In the genomic region with DNA sequence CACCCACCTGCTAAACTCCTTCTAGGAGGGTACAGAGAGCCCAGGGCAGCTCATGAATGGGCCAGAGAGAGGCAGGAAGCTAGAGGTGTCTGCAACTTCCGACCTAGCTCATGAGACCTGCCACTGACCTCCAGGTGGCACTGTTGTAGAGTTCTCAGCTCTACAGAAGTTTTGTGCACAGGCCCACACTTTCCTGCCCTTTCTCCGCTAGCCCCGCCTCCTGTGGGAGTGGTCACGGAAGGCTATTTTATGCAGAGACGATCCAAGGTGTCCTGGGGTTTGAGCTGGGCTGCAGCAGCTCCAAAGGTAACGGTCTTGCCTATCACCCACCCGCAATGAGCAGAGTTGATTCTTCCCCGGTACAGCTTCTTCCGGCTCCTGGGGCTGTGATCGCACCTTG, we compare ENCODE assay signal across 8 mouse cellular contexts. TPM values are rescaled to one million over a fixed set of nuclear protein-coding genes. Genes with fewer than 3 reads are reported as not detected.
DNase-seq lines count a peak whose midpoint lies in the region; ATAC-seq and TF ChIP-seq lines count a peak whose summit lies in the region.

No protein-coding gene starts in this region.

- peak; percentile 23 to 29 for DNase-seq in left cerebral cortex, adult 18-20 months (ENCODE audit: low spot score in 2 of 2)
- no peak for DNase-seq in left cerebral cortex, adult 8-10 months (ENCODE audit: low spot score in 2 of 2)
- peak; percentile 73 for DNase-seq in hindbrain, embryonic 10.5 days (ENCODE audit: low spot score)
- DNase-seq in limb, embryonic 10.5 days (ENCODE audit: low spot score) = peak; percentile 78
- peak; percentile 82 for DNase-seq in mesoderm, embryonic 11.5 days (ENCODE audit: low read depth, low spot score)

- no peaks in the 10 kb centered on the region for H3K36me3 ChIP-seq in forebrain, embryonic 16.5 days (ENCODE audit: control insufficient read depth, insufficient read depth)
- H3K36me3 ChIP-seq in hindbrain, embryonic 10.5 days = no peaks in the 10 kb centered on the region
- H3K36me3 ChIP-seq in limb, embryonic 10.5 days = no peaks in the 10 kb centered on the region
- no peaks in the 10 kb centered on the region for H3K36me3 ChIP-seq in stomach, embryonic 15.5 days

- H3K9me3 ChIP-seq in forebrain, embryonic 16.5 days (ENCODE audit: control insufficient read depth, low read length) = no peaks in the 10 kb centered on the region
- no peaks in the 10 kb centered on the region for H3K9me3 ChIP-seq in hindbrain, embryonic 10.5 days
- no peaks in the 10 kb centered on the region for H3K9me3 ChIP-seq in limb, embryonic 10.5 days (replicated peaks)
- no peaks in the 10 kb centered on the region for H3K9me3 ChIP-seq in stomach, embryonic 15.5 days

- H3K9ac ChIP-seq in forebrain, embryonic 16.5 days (replicated peaks; ENCODE audit: low read depth, low read length) = no peak overlapping the region
- H3K9ac ChIP-seq in stomach, embryonic 15.5 days = no peak overlapping the region

- H3K4me2 ChIP-seq in forebrain, embryonic 16.5 days (ENCODE audit: low read length) = peak overlapping the region; percentile 20; the same call in 1 of the 2 replicates
- H3K4me2 ChIP-seq in stomach, embryonic 15.5 days = peak overlapping the region; percentile 57

- H3K4me3 ChIP-seq in bone marrow, adult 2 months (replicated peaks; ENCODE audit: control insufficient read depth, low read depth, low read length) = peak overlapping the region; percentile 80
- 0 out of 2 replicates have a peak overlapping the region, but pooled peaks have one; percentile 14 for H3K4me3 ChIP-seq in forebrain, embryonic 16.5 days (replicated peaks; ENCODE audit: low read length)
- H3K4me3 ChIP-seq in hindbrain, embryonic 10.5 days = peak overlapping the region; percentile 39
- H3K4me3 ChIP-seq in limb, embryonic 10.5 days = peak overlapping the region; percentile 44
- peak overlapping the region; percentile 37 for H3K4me3 ChIP-seq in stomach, embryonic 15.5 days (replicated peaks)

- H3K27me3 ChIP-seq in forebrain, embryonic 16.5 days (replicated peaks; ENCODE audit: control insufficient read depth, insufficient read depth, low read length) = no peaks in the 10 kb centered on the region
- peaks cover 8% of the 10 kb centered on the region; the same call in 1 of the 2 replicates for H3K27me3 ChIP-seq in hindbrain, embryonic 10.5 days (ENCODE audit: insufficient read depth, poor library complexity, severe bottlenecking)
- peaks cover 20% of the 10 kb centered on the region; the same call in 1 of the 2 replicates for H3K27me3 ChIP-seq in limb, embryonic 10.5 days (ENCODE audit: low read depth, poor library complexity, severe bottlenecking)
- no peaks in the 10 kb centered on the region for H3K27me3 ChIP-seq in stomach, embryonic 15.5 days (replicated peaks)

- 3% methylated on average over 10 of the region's 10 CpGs for WGBS in bone marrow, adult 2 months
- WGBS in forebrain, embryonic 16.5 days = 11% methylated on average over 10 of the region's 10 CpGs
- 9% methylated on average over 10 of the region's 10 CpGs for WGBS in hindbrain, embryonic 10.5 days
- 11% methylated on average over 10 of the region's 10 CpGs for WGBS in limb, embryonic 10.5 days
- 4% methylated on average over 10 of the region's 10 CpGs for WGBS in stomach, embryonic 15.5 days

- no peak for ATAC-seq in forebrain, embryonic 16.5 days
- peak; percentile 85 for ATAC-seq in stomach, embryonic 15.5 days (ENCODE audit: insufficient read depth, low FRiP score, low read depth)

- no peak for TF ChIP-seq POLR2A in bone marrow, adult 2 months (IDR thresholded peaks at IDR 0.05; ENCODE audit: borderline replicate concordance, control insufficient read depth, low read depth, low read length)

- H3K4me1 ChIP-seq in bone marrow, adult 2 months (ENCODE audit: control insufficient read depth, insufficient read depth, low read length) = no peaks in the 10 kb centered on the region
- H3K4me1 ChIP-seq in forebrain, embryonic 16.5 days (replicated peaks; ENCODE audit: control insufficient read depth, insufficient read depth, low read length) = no peaks in the 10 kb centered on the region
- H3K4me1 ChIP-seq in hindbrain, embryonic 10.5 days (replicated peaks) = peaks cover 7% of the 10 kb centered on the region; the same call in 1 of the 2 replicates
- peaks cover 6% of the 10 kb centered on the region; the same call in 1 of the 2 replicates for H3K4me1 ChIP-seq in limb, embryonic 10.5 days
- no peaks in the 10 kb centered on the region for H3K4me1 ChIP-seq in stomach, embryonic 15.5 days

- peak; percentile 89 for TF ChIP-seq CTCF in bone marrow, adult 2 months (IDR thresholded peaks at IDR 0.05; ENCODE audit: control insufficient read depth, insufficient read depth, low read length)

- peak overlapping the region; percentile 27; the same call in 1 of the 2 replicates for H3K27ac ChIP-seq in bone marrow, adult 2 months (ENCODE audit: control insufficient read depth, insufficient read depth, low read depth, low read length, poor library complexity)
- H3K27ac ChIP-seq in forebrain, embryonic 16.5 days (ENCODE audit: low read length) = no peak overlapping the region
- no peak overlapping the region for H3K27ac ChIP-seq in hindbrain, embryonic 10.5 days
- H3K27ac ChIP-seq in limb, embryonic 10.5 days = no peak overlapping the region
- no peak overlapping the region for H3K27ac ChIP-seq in stomach, embryonic 15.5 days

RNA-seq across cellular contexts. Expression of a gene that starts 20.1 kb away (rescaled TPM):
- total RNA-seq in left cerebral cortex, adult 18-20 months (2021) = 10 to 100 TPM; 26.8 to 27.0 TPM
- 10 to 100 TPM; 20.4 to 29.5 (median 26.9) TPM for total RNA-seq in left cerebral cortex, adult 8-10 months (2022)
- 10.9 and 12.1 TPM in 2 replicates for polyA plus RNA-seq in bone marrow, adult 2 months (2011; ENCODE audit: insufficient read depth, insufficient read length, low replicate concordance, missing spikeins)
- 56.5 and 56.7 TPM in 2 replicates for polyA plus RNA-seq in forebrain, embryonic 16.5 days (2015; fragmentation: Nextera tagmentation; extraction: Ambion mirVana)
- polyA plus RNA-seq in hindbrain, embryonic 10.5 days (2016; fragmentation: Nextera tagmentation; extraction: Ambion mirVana) = 104 and 105 TPM in 2 replicates
- 115 and 133 TPM in 2 replicates for polyA plus RNA-seq in limb, embryonic 10.5 days (2016; fragmentation: Nextera tagmentation; extraction: Ambion mirVana)
- polyA plus RNA-seq in stomach, embryonic 15.5 days (2015; fragmentation: Nextera tagmentation; extraction: Ambion mirVana) = 111 and 125 TPM in 2 replicates

RNA-seq across cellular contexts. Expression of a gene that starts 20.1 kb away (rescaled TPM):
- 10 to 100 TPM; 15.0 to 15.8 TPM for total RNA-seq in left cerebral cortex, adult 18-20 months (2021)
- 10 to 100 TPM; 12.3 to 18.9 (median 14.4) TPM for total RNA-seq in left cerebral cortex, adult 8-10 months (2022)
- 6.4 and 12.2 TPM in 2 replicates for polyA plus RNA-seq in bone marrow, adult 2 months (2011; ENCODE audit: insufficient read depth, insufficient read length, low replicate concordance, missing spikeins)
- 10.1 and 13.2 TPM in 2 replicates for polyA plus RNA-seq in forebrain, embryonic 16.5 days (2015; fragmentation: Nextera tagmentation; extraction: Ambion mirVana)
- 15.0 and 16.3 TPM in 2 replicates for polyA plus RNA-seq in hindbrain, embryonic 10.5 days (2016; fragmentation: Nextera tagmentation; extraction: Ambion mirVana)
- polyA plus RNA-seq in limb, embryonic 10.5 days (2016; fragmentation: Nextera tagmentation; extraction: Ambion mirVana) = 14.6 and 19.7 TPM in 2 replicates
- polyA plus RNA-seq in stomach, embryonic 15.5 days (2015; fragmentation: Nextera tagmentation; extraction: Ambion mirVana) = 14.3 and 14.9 TPM in 2 replicates

RNA-seq across cellular contexts. Expression of a gene that starts 21.8 kb away (rescaled TPM):
- 10 to 100 TPM; 44.3 to 47.5 TPM for total RNA-seq in left cerebral cortex, adult 18-20 months (2021)
- total RNA-seq in left cerebral cortex, adult 8-10 months (2022) = 10 to 100 TPM; 43.2 to 54.3 (median 49.8) TPM
- polyA plus RNA-seq in bone marrow, adult 2 months (2011; ENCODE audit: insufficient read depth, insufficient read length, low replicate concordance, missing spikeins) = 64.0 and 64.4 TPM in 2 replicates
- 109 and 111 TPM in 2 replicates for polyA plus RNA-seq in forebrain, embryonic 16.5 days (2015; fragmentation: Nextera tagmentation; extraction: Ambion mirVana)
- polyA plus RNA-seq in hindbrain, embryonic 10.5 days (2016; fragmentation: Nextera tagmentation; extraction: Ambion mirVana) = 148 and 158 TPM in 2 replicates
- 178 and 236 TPM in 2 replicates for polyA plus RNA-seq in limb, embryonic 10.5 days (2016; fragmentation: Nextera tagmentation; extraction: Ambion mirVana)
- polyA plus RNA-seq in stomach, embryonic 15.5 days (2015; fragmentation: Nextera tagmentation; extraction: Ambion mirVana) = 99.6 and 116 TPM in 2 replicates

RNA-seq across cellular contexts. Expression of a gene that starts 21.8 kb away (rescaled TPM):
- total RNA-seq in left cerebral cortex, adult 18-20 months (2021) = 10 to 100 TPM; 83.1 to 87.3 TPM
- 10 to 100 TPM; 89.4 to 92.6 (median 91.1) TPM for total RNA-seq in left cerebral cortex, adult 8-10 months (2022)
- 15.4 and 18.7 TPM in 2 replicates for polyA plus RNA-seq in bone marrow, adult 2 months (2011; ENCODE audit: insufficient read depth, insufficient read length, low replicate concordance, missing spikeins)
- polyA plus RNA-seq in forebrain, embryonic 16.5 days (2015; fragmentation: Nextera tagmentation; extraction: Ambion mirVana) = 43.2 and 45.6 TPM in 2 replicates
- 34.9 and 38.3 TPM in 2 replicates for polyA plus RNA-seq in hindbrain, embryonic 10.5 days (2016; fragmentation: Nextera tagmentation; extraction: Ambion mirVana)
- polyA plus RNA-seq in limb, embryonic 10.5 days (2016; fragmentation: Nextera tagmentation; extraction: Ambion mirVana) = 32.1 and 32.2 TPM in 2 replicates
- 22.6 and 27.8 TPM in 2 replicates for polyA plus RNA-seq in stomach, embryonic 15.5 days (2015; fragmentation: Nextera tagmentation; extraction: Ambion mirVana)

RNA-seq across cellular contexts. Expression of a gene that starts 21.8 kb away (rescaled TPM):
- 100 to 1,000 TPM; 168 to 170 TPM for total RNA-seq in left cerebral cortex, adult 18-20 months (2021)
- 100 to 1,000 TPM; 149 to 211 (median 162) TPM for total RNA-seq in left cerebral cortex, adult 8-10 months (2022)
- polyA plus RNA-seq in bone marrow, adult 2 months (2011; ENCODE audit: insufficient read depth, insufficient read length, low replicate concordance, missing spikeins) = 31.7 and 52.8 TPM in 2 replicates
- polyA plus RNA-seq in forebrain, embryonic 16.5 days (2015; fragmentation: Nextera tagmentation; extraction: Ambion mirVana) = 84.3 and 87.7 TPM in 2 replicates
- polyA plus RNA-seq in hindbrain, embryonic 10.5 days (2016; fragmentation: Nextera tagmentation; extraction: Ambion mirVana) = 60.7 and 64.3 TPM in 2 replicates
- 69.7 and 74.4 TPM in 2 replicates for polyA plus RNA-seq in limb, embryonic 10.5 days (2016; fragmentation: Nextera tagmentation; extraction: Ambion mirVana)
- 59.4 and 70.2 TPM in 2 replicates for polyA plus RNA-seq in stomach, embryonic 15.5 days (2015; fragmentation: Nextera tagmentation; extraction: Ambion mirVana)

Comparison
In these comparisons a context has a peak if more than half of its experiments do, and no peak if none do; other contexts are left out.
1. DNase-seq: peak in left cerebral cortex, adult 18-20 months (2 of 2), hindbrain, embryonic 10.5 days (single experiment), limb, embryonic 10.5 days (single experiment) and mesoderm, embryonic 11.5 days (single experiment); none in left cerebral cortex, adult 8-10 months (0 of 2).
2. H3K4me3 ChIP-seq: peak in every context shown above with its lines; median percentile 80 in bone marrow, adult 2 months; 44 in limb, embryonic 10.5 days; 39 in hindbrain, embryonic 10.5 days; 37 in stomach, embryonic 15.5 days; 14 in forebrain, embryonic 16.5 days.